Comparison of ENCODE assay signal across 19 mouse cellular contexts in genomic region chr2:162512094-162512493, GRCm38 (mm10).
DNase-seq lines count a peak whose midpoint lies in the region; ATAC-seq and TF ChIP-seq lines count a peak whose summit lies in the region.
"Had no signal": no experiment of that assay in that cellular context is flagged by ENCODE, and none has a peak within 500 bp of the region (broad histone marks: within the 10 kb centered on the region; RNA-seq: fewer than 3 reads in every experiment).

No protein-coding gene starts in this region.

- H3K27ac ChIP-seq in forebrain, postnatal 0 days (ENCODE audit: low read depth, low read length): no peak overlapping the region
- H3K27ac ChIP-seq in forebrain, embryonic 14.5 days (ENCODE audit: low read depth, low read length): no peak overlapping the region
- no peak overlapping the region for H3K27ac ChIP-seq in layer of hippocampus, adult 2 months
- H3K27ac ChIP-seq: embryonic facial prominence, embryonic 10.5 days; forebrain, embryonic 15.5 days; hindbrain, embryonic 13.5 days; neural tube, embryonic 13.5 days had no signal

- no peak for DNase-seq in forebrain, postnatal 0 days
- DNase-seq in forebrain, embryonic 14.5 days (ENCODE audit: low spot score): no peak
- no peak for DNase-seq in layer of hippocampus, adult 2 months (ENCODE audit: low spot score in 2 of 2)
- no peak for DNase-seq in layer of hippocampus, adult 11-12 months (ENCODE audit: low spot score)
- DNase-seq in retina, embryonic 14.5 days (ENCODE audit: low spot score): peak; percentile 12
- DNase-seq in retina, postnatal 1 day: no peak
- DNase-seq in brain, embryonic 14.5 days (ENCODE audit: low read depth): no peak
- DNase-seq: cerebellum, postnatal 14 days; kidney, adult 11 months; kidney, postnatal 14 days; layer of hippocampus, adult 9-11 months; lung, postnatal 10 days; thymus, adult 18-20 months had no signal

- no peaks in the 10 kb centered on the region for H3K36me3 ChIP-seq in forebrain, postnatal 0 days (ENCODE audit: insufficient read depth)
- H3K36me3 ChIP-seq in forebrain, embryonic 14.5 days (ENCODE audit: control insufficient read depth, insufficient read depth, low read length): no peaks in the 10 kb centered on the region
- H3K36me3 ChIP-seq: embryonic facial prominence, embryonic 10.5 days; forebrain, embryonic 15.5 days; hindbrain, embryonic 13.5 days; neural tube, embryonic 13.5 days had no signal

- H3K4me1 ChIP-seq in forebrain, postnatal 0 days (ENCODE audit: insufficient read depth): no peaks in the 10 kb centered on the region
- no peaks in the 10 kb centered on the region for H3K4me1 ChIP-seq in forebrain, embryonic 14.5 days (ENCODE audit: control insufficient read depth, insufficient read depth, low read length)

- H3K4me2 ChIP-seq in forebrain, postnatal 0 days (ENCODE audit: low read depth): no peak overlapping the region
- H3K4me2 ChIP-seq in forebrain, embryonic 14.5 days (ENCODE audit: low read length): no peak overlapping the region
- H3K4me2 ChIP-seq: forebrain, embryonic 15.5 days; hindbrain, embryonic 13.5 days; neural tube, embryonic 13.5 days had no signal

- no peak overlapping the region for H3K9ac ChIP-seq in forebrain, postnatal 0 days
- H3K9ac ChIP-seq in forebrain, embryonic 14.5 days (ENCODE audit: low read length): no peak overlapping the region
- H3K9ac ChIP-seq: forebrain, embryonic 15.5 days; hindbrain, embryonic 13.5 days; neural tube, embryonic 13.5 days had no signal

- no peaks in the 10 kb centered on the region for H3K27me3 ChIP-seq in forebrain, postnatal 0 days (ENCODE audit: insufficient read depth, low read length)
- H3K27me3 ChIP-seq in forebrain, embryonic 14.5 days (replicated peaks; ENCODE audit: control insufficient read depth, insufficient read depth, low read length): no peaks in the 10 kb centered on the region
- H3K27me3 ChIP-seq: CH12.LX; forebrain, embryonic 15.5 days had no signal

- no peak for TF ChIP-seq POLR2A in brain, embryonic 14.5 days (IDR thresholded peaks at IDR 0.05; ENCODE audit: borderline replicate concordance, extremely low read depth, insufficient read depth, insufficient read length, poor library complexity, severe bottlenecking)

- TF ChIP-seq CTCF in forebrain, postnatal 0 days (IDR thresholded peaks at IDR 0.05; ENCODE audit: low read depth): peak; percentile 44
- peak; percentile 53 for TF ChIP-seq CTCF in layer of hippocampus, adult 2 months (conservative IDR thresholded peaks at IDR 0.05)
- TF ChIP-seq CTCF in brain, embryonic 14.5 days (IDR thresholded peaks at IDR 0.05; ENCODE audit: borderline replicate concordance, extremely low read depth, insufficient read depth, insufficient read length): peak; percentile 48; the same call in 1 of the 2 replicates

- 81% methylated on average over 1 of the region's 1 CpGs for WGBS in forebrain, postnatal 0 days
- WGBS in forebrain, embryonic 14.5 days: 83% methylated on average over 1 of the region's 1 CpGs

- no peaks in the 10 kb centered on the region for H3K9me3 ChIP-seq in forebrain, postnatal 0 days (ENCODE audit: low read length)
- no peaks in the 10 kb centered on the region for H3K9me3 ChIP-seq in forebrain, embryonic 14.5 days (replicated peaks; ENCODE audit: control insufficient read depth, low read length)
- H3K9me3 ChIP-seq: embryonic facial prominence, embryonic 10.5 days; forebrain, embryonic 15.5 days; hindbrain, embryonic 13.5 days; neural tube, embryonic 13.5 days had no signal

- H3K4me3 ChIP-seq in forebrain, postnatal 0 days (ENCODE audit: low read depth, low read length): no peak overlapping the region
- H3K4me3 ChIP-seq in forebrain, embryonic 14.5 days (ENCODE audit: low read depth, low read length): no peak overlapping the region
- no peak overlapping the region for H3K4me3 ChIP-seq in layer of hippocampus, adult 2 months
- H3K4me3 ChIP-seq: embryonic facial prominence, embryonic 10.5 days; forebrain, embryonic 15.5 days; hindbrain, embryonic 13.5 days; neural tube, embryonic 13.5 days had no signal

- no peak for ATAC-seq in forebrain, postnatal 0 days
- ATAC-seq in forebrain, embryonic 14.5 days: no peak
- ATAC-seq in megakaryocyte progenitor cell, adult 5-6 weeks (replicated peaks; ENCODE audit: poor library complexity): no peak
- ATAC-seq: forebrain, embryonic 15.5 days had no signal
